Mouse (Mus musculus) midbrain, embryonic 12.5 days (tissue): Measurements from ENCODE around the gene Pla1a. TPM values are rescaled to one million over a fixed set of nuclear protein-coding genes. Genes with fewer than 3 reads are reported as not detected.
A peak's percentile ranks its signal among the peaks of the same experiment; 100 is the strongest.

Experiments used
- ATAC-seq: fragments of 200-750 bp; cut with Nextera tagmentation; 2 replicates; pipeline ENCODE4 v1.8.0; 2017; ENCODE audit warnings: low read depth, moderate TSS enrichment, moderate library complexity; ENCODE audit not compliant: low FRiP score
- H3K27ac ChIP-seq: fragments of 300-500 bp; sonication (generic); replicated peaks from 2 replicates; pipeline ENCODE4 v1.5.1; 2016; ENCODE audit warnings: mild to moderate bottlenecking
- H3K27me3 ChIP-seq: fragments of 300-500 bp; sonication (generic); 2 replicates; pipeline ENCODE4 v1.6.1; 2016; ENCODE audit warnings: mild to moderate bottlenecking
- H3K36me3 ChIP-seq: fragments of 300-500 bp; sonication (generic); 2 replicates; pipeline ENCODE4 v1.6.1; 2016
- H3K4me1 ChIP-seq: fragments of 300-500 bp; sonication (generic); 2 replicates; pipeline ENCODE4 v1.6.1; 2016
- H3K4me2 ChIP-seq: fragments of 300-500 bp; sonication (generic); replicated peaks from 2 replicates; pipeline ENCODE4 v1.6.1; 2016; ENCODE audit warnings: mild to moderate bottlenecking, moderate library complexity
- H3K4me3 ChIP-seq: fragments of 300-500 bp; sonication (generic); 2 replicates; pipeline ENCODE4 v1.5.1; 2016; ENCODE audit warnings: mild to moderate bottlenecking
- H3K9ac ChIP-seq: fragments of 300-500 bp; sonication (generic); replicated peaks from 2 replicates; pipeline ENCODE4 v1.6.1; 2016; ENCODE audit warnings: mild to moderate bottlenecking, moderate library complexity
- H3K9me3 ChIP-seq: fragments of 300-500 bp; sonication (generic); 2 replicates; pipeline ENCODE4 v1.6.1; 2016; ENCODE audit warnings: mild to moderate bottlenecking
- WGBS: fragments of 180-500 bp; shearing (Covaris S2); methylation state at CpG from one replicate; pipeline ENCODE4 v1.1.7; 2016; 5-methylcytosine and 5-hydroxymethylcytosine counted together
- polyA plus RNA-seq: library from polyadenylated mRNA; unstranded; fragments of >200 nt; fragmentation: Nextera tagmentation; extraction: Ambion mirVana; gene quantifications from 2 replicates; pipeline ENCODE4 v1.2.1, GENCODE M21; 2016

Gene Pla1a
- polyA plus RNA-seq, 1 experiment from 2014 or later, result 0.18 TPM

DNA sequence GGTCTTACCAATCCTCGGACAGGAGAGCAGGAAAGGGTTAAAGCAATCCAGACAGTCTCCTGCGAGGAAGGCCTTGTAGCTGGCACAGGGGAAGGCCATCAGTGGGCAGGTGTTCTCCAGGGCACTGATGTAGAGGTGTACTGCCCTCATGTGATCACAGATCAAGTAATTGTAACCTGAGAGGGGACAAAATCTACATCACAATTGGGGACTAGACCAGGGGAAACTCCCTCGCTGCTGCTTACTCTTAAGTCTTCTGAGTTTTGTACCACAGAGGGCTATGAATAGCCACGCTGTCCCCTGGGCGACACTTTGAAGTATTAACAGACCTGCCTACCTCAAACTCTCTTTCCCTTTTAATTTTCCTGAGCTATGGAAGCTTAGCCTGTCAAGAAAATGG is 25.4 kb downstream of the Pla1a start:
- 31% methylated on average over 5 of the region's 5 CpGs for WGBS

DNA sequence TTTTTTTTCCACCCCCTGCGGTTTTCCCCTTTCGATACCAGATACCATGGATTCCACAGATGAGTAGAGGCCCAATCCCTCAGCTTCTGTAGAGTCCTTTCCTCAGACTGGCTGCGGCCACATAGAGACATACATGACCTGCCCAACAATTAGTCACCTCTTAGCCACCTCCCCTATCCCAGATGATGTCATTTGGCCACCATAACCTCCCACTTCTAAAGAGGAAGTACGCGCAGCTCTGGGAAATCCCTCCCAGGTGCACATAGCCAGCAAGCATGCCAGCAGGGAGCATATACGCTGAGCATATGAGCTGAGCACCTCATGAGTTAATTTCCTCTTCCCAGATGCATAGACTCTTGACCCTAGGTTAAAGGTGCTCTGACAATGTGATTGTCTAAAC is 26.2 kb downstream of the Pla1a start:
- Histone ChIP-seq H3K9me3 (no peaks in the 10 kb centered on the region), H3K9ac (no peak overlapping the region), H3K27me3 (no peaks in the 10 kb centered on the region; the same call in 1 of the 2 replicates), H3K36me3 (no peaks in the 10 kb centered on the region), H3K4me3 (no peak overlapping the region), H3K27ac (no peak overlapping the region), H3K4me1 (no peaks in the 10 kb centered on the region), H3K4me2 (no peak overlapping the region)
- no peak for ATAC-seq
- WGBS, result 88% methylated on average over 6 of the region's 6 CpGs

More for the DNA sequence above, 25.4 kb downstream of the Pla1a start:
- Histone ChIP-seq H3K9ac (no peak overlapping the region), H3K27me3 (peaks cover 3% of the 10 kb centered on the region; the same call in 1 of the 2 replicates), H3K4me2 (no peak overlapping the region), H3K27ac (no peak overlapping the region), H3K4me1 (no peaks in the 10 kb centered on the region), H3K9me3 (no peaks in the 10 kb centered on the region), H3K4me3 (no peak overlapping the region), H3K36me3 (no peaks in the 10 kb centered on the region)
- no peak for ATAC-seq

GRCm38 (mm10) chr16:38406293-38406692 is 26.7 kb downstream of the Pla1a start:
- no peaks in the 10 kb centered on the region for H3K4me1 ChIP-seq
- 84% methylated on average over 5 of the region's 5 CpGs for WGBS
- no peaks in the 10 kb centered on the region; the same call in 1 of the 2 replicates for H3K27me3 ChIP-seq
- H3K36me3 ChIP-seq, result no peaks in the 10 kb centered on the region
- no peak overlapping the region for H3K4me3 ChIP-seq
- no peak overlapping the region for H3K4me2 ChIP-seq
- no peaks in the 10 kb centered on the region for H3K9me3 ChIP-seq
- no peak for ATAC-seq
- no peak overlapping the region for H3K27ac ChIP-seq
- no peak overlapping the region for H3K9ac ChIP-seq

DNA sequence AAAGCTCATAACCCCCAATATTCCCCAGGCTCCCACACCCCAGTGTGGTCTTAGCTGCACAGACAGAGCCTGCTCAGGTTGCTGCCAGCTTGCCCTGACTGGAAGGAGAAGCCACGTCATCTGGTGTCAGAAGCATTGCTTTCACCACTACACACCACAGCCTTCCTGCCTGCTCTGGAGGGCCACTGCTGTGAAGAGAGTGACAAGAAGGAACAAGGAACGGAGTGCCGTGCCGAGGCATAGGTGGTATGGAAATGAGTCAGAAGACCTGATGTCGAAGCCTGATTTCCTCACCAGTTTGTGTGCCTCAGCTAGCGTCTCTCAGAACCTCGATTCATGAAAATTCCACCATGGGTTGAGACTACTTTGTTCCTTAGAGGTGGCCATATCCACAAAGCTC is 29.3 kb downstream of the Pla1a start:
- Histone ChIP-seq H3K4me2 (no peak overlapping the region), H3K27ac (no peak overlapping the region), H3K36me3 (no peaks in the 10 kb centered on the region), H3K4me3 (no peak overlapping the region), H3K4me1 (peaks cover 15% of the 10 kb centered on the region), H3K27me3 (no peaks in the 10 kb centered on the region; the same call in 1 of the 2 replicates), H3K9me3 (no peaks in the 10 kb centered on the region), H3K9ac (no peak overlapping the region)
- no peak for ATAC-seq
- WGBS, result 88% methylated on average over 7 of the region's 7 CpGs

DNA sequence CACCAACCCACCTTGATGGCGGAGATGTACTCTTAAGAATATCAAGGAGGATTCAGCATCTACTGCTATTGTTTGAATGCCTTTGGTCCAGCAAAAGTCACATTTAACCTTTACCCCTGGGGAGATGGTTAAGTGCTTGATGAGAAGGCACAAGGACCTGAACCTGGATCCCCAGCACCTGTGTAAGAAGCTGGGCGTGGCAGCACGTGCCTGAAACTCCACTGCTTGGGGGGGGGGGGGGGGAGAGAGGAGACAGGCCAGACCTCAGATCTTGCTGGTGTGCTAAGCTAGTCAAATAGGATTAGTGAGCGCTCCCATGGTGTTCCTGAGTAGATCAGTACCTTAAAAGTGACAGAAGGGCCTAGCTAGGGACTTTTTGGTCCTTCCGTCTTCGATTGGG is 31.5 kb downstream of the Pla1a start:
- no peak overlapping the region for H3K9ac ChIP-seq
- 72% methylated on average over 6 of the region's 6 CpGs for WGBS
- no peaks in the 10 kb centered on the region; the same call in 1 of the 2 replicates for H3K27me3 ChIP-seq
- no peak for ATAC-seq
- H3K9me3 ChIP-seq, result no peaks in the 10 kb centered on the region
- H3K4me2 ChIP-seq, result no peak overlapping the region
- H3K27ac ChIP-seq, result no peak overlapping the region
- H3K36me3 ChIP-seq, result no peaks in the 10 kb centered on the region
- no peak overlapping the region for H3K4me3 ChIP-seq
- peaks cover 15% of the 10 kb centered on the region for H3K4me1 ChIP-seq

DNA sequence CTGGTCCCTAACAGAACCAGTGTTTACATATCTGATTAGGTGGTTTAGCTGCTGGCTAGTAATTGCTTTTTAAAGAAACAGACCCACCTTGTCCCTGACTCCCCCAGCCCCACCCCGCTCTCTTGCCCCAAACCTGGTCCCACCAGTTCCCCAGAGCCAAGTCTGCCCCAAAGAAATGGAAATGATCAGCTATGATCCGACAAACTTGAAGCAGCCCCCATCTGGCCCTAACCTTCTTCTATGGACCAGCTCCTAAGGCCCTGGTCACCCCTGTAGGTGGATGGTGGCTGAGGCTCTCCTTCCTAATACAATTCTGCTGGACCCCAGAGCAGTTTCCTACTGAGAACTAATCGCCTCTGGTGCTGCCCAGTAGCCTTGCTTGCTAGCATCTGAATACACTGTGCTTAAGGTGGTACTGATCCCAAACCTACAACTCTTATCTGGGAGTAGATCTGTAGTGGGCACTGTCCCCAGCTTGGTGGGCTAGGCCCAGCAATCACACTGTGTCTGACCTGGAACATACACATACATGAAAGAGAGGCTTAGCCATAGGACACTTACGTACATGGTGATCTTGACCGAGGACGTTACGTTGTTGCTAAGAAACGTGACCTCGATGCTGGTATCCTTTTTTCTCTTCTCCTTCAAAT is 32.5 kb downstream of the Pla1a start:
- H3K27me3 ChIP-seq, result no peaks in the 10 kb centered on the region; the same call in 1 of the 2 replicates
- H3K36me3 ChIP-seq, result no peaks in the 10 kb centered on the region
- H3K9me3 ChIP-seq, result no peaks in the 10 kb centered on the region
- peak overlapping the region; percentile 48 for H3K4me2 ChIP-seq
- H3K4me3 ChIP-seq, result peak overlapping the region; percentile 25; the same call in 1 of the 2 replicates
- ATAC-seq, result peak; percentile 44
- peak overlapping the region; percentile 35 for H3K27ac ChIP-seq
- peaks cover 15% of the 10 kb centered on the region for H3K4me1 ChIP-seq
- H3K9ac ChIP-seq, result 0 out of 2 replicates have a peak overlapping the region, but pooled peaks have one; percentile 17
- 73% methylated on average over 9 of the region's 9 CpGs for WGBS

- 0 out of 2 replicates have a peak overlapping the region, but pooled peaks have one; percentile 17 for H3K9ac ChIP-seq
- 9% methylated on average over 17 of the region's 17 CpGs for WGBS
- H3K4me2 ChIP-seq, result peak overlapping the region; percentile 48
- no peaks in the 10 kb centered on the region for H3K9me3 ChIP-seq
- H3K27me3 ChIP-seq, result no peaks in the 10 kb centered on the region
- no peaks in the 10 kb centered on the region for H3K36me3 ChIP-seq
- H3K4me1 ChIP-seq, result peaks cover 15% of the 10 kb centered on the region
- peak overlapping the region; percentile 35 for H3K27ac ChIP-seq
- H3K4me3 ChIP-seq, result peak overlapping the region; percentile 25
- ATAC-seq, result peak; percentile 87
Measured at GRCm38 (mm10) chr16:38399531-38400231, 33.3 kb downstream of the Pla1a start.

DNA sequence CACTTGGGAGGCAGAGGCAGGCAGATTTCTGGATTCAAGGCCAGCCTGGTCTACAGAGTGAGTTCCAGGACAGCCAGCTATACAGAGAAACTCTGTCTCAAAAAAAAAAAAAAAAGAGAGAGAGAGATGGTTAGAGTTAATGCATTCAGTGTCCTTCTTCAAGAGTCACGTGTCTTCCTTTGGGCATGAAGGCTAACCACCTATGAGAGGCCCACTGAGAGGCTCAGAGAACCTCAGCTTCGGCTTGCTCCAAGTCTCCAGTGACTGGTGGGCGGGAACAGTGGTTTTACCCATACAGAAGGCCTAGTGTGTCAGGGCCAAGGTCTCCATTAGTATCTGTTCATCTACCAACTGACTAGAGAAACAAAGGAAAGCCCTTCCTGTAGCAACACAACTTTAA is 33.9 kb downstream of the Pla1a start:
- no peaks in the 10 kb centered on the region for H3K36me3 ChIP-seq
- no peaks in the 10 kb centered on the region for H3K9me3 ChIP-seq
- H3K9ac ChIP-seq, result 0 out of 2 replicates have a peak overlapping the region, but pooled peaks have one; percentile 17
- WGBS, result 71% methylated on average over 3 of the region's 3 CpGs
- H3K4me3 ChIP-seq, result no peak overlapping the region
- peak overlapping the region; percentile 35; the same call in 1 of the 2 replicates for H3K27ac ChIP-seq
- ATAC-seq, result no peak
- H3K4me1 ChIP-seq, result peaks cover 15% of the 10 kb centered on the region
- peak overlapping the region; percentile 48 for H3K4me2 ChIP-seq
- H3K27me3 ChIP-seq, result no peaks in the 10 kb centered on the region

DNA sequence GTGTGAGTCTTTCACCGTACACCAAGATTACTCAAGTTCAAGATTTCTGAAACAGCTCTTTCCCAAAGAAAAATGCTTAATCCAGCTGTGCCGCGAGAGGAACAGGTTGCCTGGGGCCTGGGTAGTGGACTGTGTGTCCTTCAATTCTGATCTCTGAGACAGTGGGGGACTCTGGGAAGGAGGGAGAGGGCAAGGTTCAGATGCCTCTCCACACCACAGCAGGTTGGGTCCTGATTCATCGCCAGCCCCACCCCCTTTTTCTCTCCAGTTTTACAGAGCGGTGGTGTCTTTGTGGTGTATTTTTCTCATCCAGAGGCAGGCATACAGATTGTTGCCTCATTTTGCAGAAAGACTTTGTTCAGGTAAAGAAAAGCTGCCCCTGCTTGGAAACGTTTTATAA is 34.7 kb downstream of the Pla1a start:
- Histone ChIP-seq H3K9ac (no peak overlapping the region), H3K27ac (no peak overlapping the region), H3K36me3 (no peaks in the 10 kb centered on the region), H3K4me1 (peaks cover 15% of the 10 kb centered on the region), H3K4me2 (no peak overlapping the region), H3K27me3 (no peaks in the 10 kb centered on the region), H3K4me3 (no peak overlapping the region), H3K9me3 (no peaks in the 10 kb centered on the region)
- no peak for ATAC-seq
- 90% methylated on average over 6 of the region's 6 CpGs for WGBS

DNA sequence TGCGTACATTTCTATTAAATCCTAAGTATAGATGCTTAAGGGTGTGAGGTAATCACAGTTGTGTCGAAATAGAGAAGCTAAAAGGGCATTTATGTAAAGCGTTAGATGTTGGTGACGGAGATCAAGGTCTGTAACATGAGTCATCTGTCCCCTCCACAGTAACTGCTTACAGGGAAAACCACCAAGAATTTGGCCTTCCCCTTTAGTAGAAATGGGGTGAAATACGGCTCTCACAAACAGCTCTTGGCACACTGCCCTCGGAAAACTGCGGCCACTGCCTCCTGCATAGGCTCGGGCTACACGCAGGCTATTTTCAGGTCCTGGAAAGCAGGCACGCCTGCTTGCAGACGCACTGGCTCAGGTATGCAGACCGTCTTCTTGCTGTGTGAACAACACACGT is 36.8 kb downstream of the Pla1a start:
- Histone ChIP-seq H3K9me3 (no peaks in the 10 kb centered on the region), H3K27ac (no peak overlapping the region), H3K4me2 (no peak overlapping the region), H3K4me3 (no peak overlapping the region), H3K36me3 (no peaks in the 10 kb centered on the region), H3K4me1 (peaks cover 15% of the 10 kb centered on the region), H3K27me3 (no peaks in the 10 kb centered on the region), H3K9ac (no peak overlapping the region)
- WGBS, result 86% methylated on average over 13 of the region's 13 CpGs
- no peak for ATAC-seq

DNA sequence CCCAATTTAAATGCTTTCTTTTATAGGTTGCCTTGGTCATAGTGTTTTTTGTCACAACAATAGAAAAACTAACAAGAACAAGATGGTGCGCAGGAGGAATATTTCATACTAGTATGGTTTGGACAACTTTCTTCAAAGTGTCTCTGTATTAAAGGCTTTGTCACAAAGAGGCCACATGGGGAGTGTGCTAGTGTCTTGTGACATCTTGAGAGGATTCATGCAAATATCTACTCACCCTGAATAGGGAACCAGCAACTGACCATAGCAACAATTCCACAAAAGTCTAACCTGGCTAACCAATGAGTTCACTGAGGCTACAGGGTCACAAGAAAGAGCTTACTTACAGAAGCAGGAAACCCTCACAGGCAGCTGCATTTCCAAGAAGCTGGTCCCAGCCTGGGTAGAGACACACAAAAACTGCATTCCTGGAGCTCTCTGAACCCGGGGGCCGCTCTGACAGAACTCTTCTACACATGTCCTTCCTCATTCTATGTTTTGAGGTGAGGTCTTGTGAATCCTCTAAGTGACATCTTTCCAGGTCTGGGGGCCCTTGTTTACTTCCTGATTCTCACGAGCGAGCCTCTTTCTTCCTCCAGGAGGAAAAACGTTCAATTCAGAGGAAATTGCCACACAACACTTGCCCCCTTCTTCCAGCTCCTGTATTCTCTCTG is 37.8 kb downstream of the Pla1a start:
- Histone ChIP-seq H3K27ac (no peak overlapping the region), H3K4me2 (no peak overlapping the region)
- 76% methylated on average over 6 of the region's 6 CpGs for WGBS

GRCm38 (mm10) chr16:38394191-38394618 is 38.7 kb downstream of the Pla1a start:
- no peak overlapping the region for H3K27ac ChIP-seq
- H3K4me3 ChIP-seq, result no peak overlapping the region
- H3K36me3 ChIP-seq, result no peaks in the 10 kb centered on the region
- no peak for ATAC-seq
- no peak overlapping the region for H3K9ac ChIP-seq
- no peaks in the 10 kb centered on the region for H3K27me3 ChIP-seq
- no peaks in the 10 kb centered on the region for H3K9me3 ChIP-seq
- peaks cover 2% of the 10 kb centered on the region for H3K4me1 ChIP-seq
- no peak overlapping the region for H3K4me2 ChIP-seq
- WGBS, result 90% methylated on average over 8 of the region's 8 CpGs

More for the DNA sequence above, 37.8 kb downstream of the Pla1a start:
- ATAC-seq, result no peak
- Histone ChIP-seq H3K9me3 (no peaks in the 10 kb centered on the region), H3K27me3 (no peaks in the 10 kb centered on the region), H3K4me3 (no peak overlapping the region), H3K36me3 (no peaks in the 10 kb centered on the region), H3K4me1 (peaks cover 12% of the 10 kb centered on the region), H3K9ac (no peak overlapping the region)
